Mouse (Mus musculus) C2C12 (cell line): ENCODE measurements around the gene Bcan. TPM values are rescaled to one million over a fixed set of nuclear protein-coding genes. Genes with fewer than 3 reads are reported as not detected.
A peak's percentile ranks its signal among the peaks of the same experiment; 100 is the strongest.

Experiments
- H3K27me3 ChIP-seq: one replicate; pipeline ENCODE4 v1.6.1; 2011; ENCODE audit not compliant: control insufficient read depth, insufficient read depth, insufficient read length
- H3K36me3 ChIP-seq: one replicate; pipeline ENCODE4 v1.6.1; 2011; ENCODE audit not compliant: control insufficient read depth, insufficient read depth
- H3K4me3 ChIP-seq: one replicate; pipeline ENCODE4 v1.5.1; 2011; ENCODE audit warnings: mild to moderate bottlenecking, control low read depth; ENCODE audit not compliant: poor library complexity, insufficient read depth, severe bottlenecking
- H3K79me2 ChIP-seq: one replicate; pipeline ENCODE4 v1.6.1; 2011; ENCODE audit not compliant: control insufficient read depth, insufficient read depth
- H3K79me3 ChIP-seq: one replicate; pipeline ENCODE4 v1.6.1; 2011; ENCODE audit warnings: low read depth, control low read depth
- H3ac ChIP-seq: one replicate; pipeline ENCODE3; 2011; ENCODE audit warnings: low read depth; ENCODE audit not compliant: control insufficient read depth, insufficient read length
- CEBPB ChIP-seq: IDR thresholded peaks from one replicate; pipeline ENCODE4 v1.6.1; 2011; ENCODE audit warnings: low read depth, mild to moderate bottlenecking, control low read depth, moderate library complexity
- CTCF ChIP-seq: IDR thresholded peaks from one replicate; pipeline ENCODE4 v1.5.1; 2011; ENCODE audit not compliant: control insufficient read depth, insufficient read depth, insufficient read length
- FOSL1 ChIP-seq: IDR thresholded peaks from one replicate; pipeline ENCODE4 v1.8.0; 2011; ENCODE audit warnings: mild to moderate bottlenecking, low read length; ENCODE audit not compliant: poor library complexity, insufficient read depth, severe bottlenecking
- MAX ChIP-seq: IDR thresholded peaks from one replicate; pipeline ENCODE4 v1.6.1; 2011; ENCODE audit warnings: mild to moderate bottlenecking, control low read depth
- MYOD1 ChIP-seq: IDR thresholded peaks from one replicate; pipeline ENCODE4 v1.6.1; 2011; ENCODE audit warnings: low read depth; ENCODE audit not compliant: control insufficient read depth, insufficient read length
- MYOG ChIP-seq: IDR thresholded peaks from one replicate; pipeline ENCODE4 v1.6.1; 2011; ENCODE audit not compliant: control insufficient read depth, insufficient read length; ENCODE audit errors: extremely low read depth
- USF1 ChIP-seq: IDR thresholded peaks from one replicate; pipeline ENCODE4 v1.6.1; 2011; ENCODE audit warnings: low read depth, mild to moderate bottlenecking, control low read depth, moderate library complexity
- long read RNA-seq, 2 experiments: library from polyadenylated mRNA; unstranded; transcript quantifications; one replicate each; pipeline ENCODE4 v2.0.0; 2019 to 2020
- polyA plus RNA-seq: library from polyadenylated mRNA; unstranded; fragments of >200 nt; fragmentation: generic; extraction: Trizol; gene quantifications from one replicate; pipeline ENCODE4 v1.2.1, GENCODE M21; 2012; ENCODE audit warnings: missing spikeins

Gene Bcan
- 0.15 TPM for polyA plus RNA-seq
- long read RNA-seq, experiment 1, result 0 reads
- long read RNA-seq, experiment 2, result 0 reads

DNA sequence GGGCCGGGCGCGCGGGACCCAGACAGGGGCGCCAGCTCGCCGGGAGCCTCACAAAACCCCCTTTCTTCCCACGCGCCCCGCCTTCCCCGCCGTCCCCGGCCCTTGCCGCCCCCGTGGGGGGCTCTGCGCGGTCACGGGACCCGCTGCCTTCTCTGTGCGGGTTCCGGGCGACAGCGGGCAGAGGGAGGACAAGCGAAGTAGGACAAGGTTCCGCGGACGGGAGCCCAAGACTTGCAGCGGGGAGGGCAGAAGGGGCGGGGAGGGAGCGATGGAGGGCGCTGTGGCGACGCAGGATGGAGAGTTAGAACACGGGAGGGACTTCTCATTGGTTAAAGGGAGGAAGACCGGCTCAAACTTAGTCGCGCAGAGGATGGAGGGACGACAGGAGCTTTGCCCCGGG is at the start of gene Bcan:
Gene Bcan, minus strand, starts transcription at position 50 of the 400 bp plus-strand sequence.
- Histone ChIP-seq H3K79me2 (no peaks in the 10 kb centered on the region), H3K4me3 (no peak within 1 kb of the TSS), H3ac (no peak within 1 kb of the TSS), H3K79me3 (no peaks in the 10 kb centered on the region), H3K27me3 (peaks cover 88% of the 10 kb centered on the region), H3K36me3 (no peaks in the 10 kb centered on the region)
- TF ChIP-seq CTCF (no peak), MYOD1 (no peak), MAX (no peak), MYOG (no peak)

DNA sequence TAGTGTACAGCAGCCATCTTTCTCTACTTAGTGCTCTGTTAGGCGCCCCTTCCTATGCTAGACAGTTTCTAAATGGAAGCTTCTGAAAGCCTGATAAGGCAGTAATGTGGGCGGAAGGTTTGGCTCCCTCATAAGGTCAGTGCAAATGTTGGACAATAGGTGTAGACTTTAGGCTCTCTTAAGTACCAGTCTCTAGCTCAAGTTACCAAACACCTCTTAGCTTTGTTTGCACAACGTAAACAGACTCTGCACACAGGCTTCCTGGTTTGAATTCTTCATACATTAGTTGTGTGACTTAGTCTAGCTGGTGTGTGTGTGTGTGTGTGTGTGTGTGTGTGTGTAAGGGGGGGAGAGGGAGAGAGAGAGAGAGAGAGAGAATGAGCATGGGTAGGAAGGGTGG is 49.5 kb upstream of the Bcan start:
- peaks cover 57% of the 10 kb centered on the region for H3K36me3 ChIP-seq
- no peaks in the 10 kb centered on the region for H3K27me3 ChIP-seq
- peaks cover 61% of the 10 kb centered on the region for H3K79me2 ChIP-seq
- H3K79me3 ChIP-seq, result peaks cover 46% of the 10 kb centered on the region
- TF ChIP-seq CEBPB, result no peak
- no peak for TF ChIP-seq MYOD1
- no peak for TF ChIP-seq USF1
- TF ChIP-seq CTCF, result no peak
- TF ChIP-seq FOSL1, result no peak
- no peak for TF ChIP-seq MAX
- TF ChIP-seq MYOG, result no peak
- H3ac ChIP-seq, result no peak overlapping the region
- no peak overlapping the region for H3K4me3 ChIP-seq

DNA sequence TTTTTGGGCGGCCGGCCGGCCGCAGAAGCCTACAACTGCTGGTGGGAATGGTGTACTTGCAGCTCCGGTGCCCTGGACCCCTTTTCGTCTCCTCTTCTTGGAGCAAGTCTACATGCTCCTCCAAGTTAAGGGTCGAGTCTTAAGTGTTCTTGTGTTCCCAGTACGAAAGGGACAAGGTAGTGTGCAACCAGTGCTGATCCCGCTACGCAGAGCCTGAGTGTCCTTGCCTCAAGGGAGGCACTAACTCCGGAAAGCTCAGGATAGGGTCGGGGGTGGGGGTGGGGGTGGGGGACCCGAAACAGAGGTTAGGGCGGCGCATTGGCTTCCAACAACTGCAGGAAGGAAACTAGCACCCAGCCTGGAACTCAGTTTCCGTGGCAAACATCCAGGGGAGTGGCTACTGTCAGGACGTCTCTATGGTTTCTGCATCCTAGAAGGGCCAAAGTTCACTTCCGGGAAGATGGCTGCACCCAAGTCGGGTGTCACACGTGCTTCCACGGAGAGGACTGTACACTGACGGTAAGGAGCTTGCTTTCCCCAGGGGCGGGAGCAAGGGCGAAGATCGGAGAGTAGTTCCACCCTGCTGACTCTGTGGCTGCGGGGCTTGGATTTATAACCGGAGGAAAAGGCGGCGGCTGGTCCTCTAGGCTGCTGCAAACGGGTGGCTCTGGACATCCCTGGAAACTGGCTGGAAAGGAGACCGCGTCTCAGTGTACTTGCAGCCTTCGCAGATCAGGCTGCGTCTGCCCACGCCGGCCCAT is 42.8 kb upstream of the Bcan start, which contains the start of gene Gpatch4:
Gene Gpatch4, plus strand, starts transcription at position 448 of the 761 bp plus-strand sequence.
- Histone ChIP-seq H3K27me3 (no peaks in the 10 kb centered on the region), H3K4me3 (peak within 1 kb of the TSS; percentile 93), H3ac (peak within 1 kb of the TSS; percentile 89), H3K79me2 (peaks cover 53% of the 10 kb centered on the region), H3K36me3 (peaks cover 14% of the 10 kb centered on the region), H3K79me3 (peaks cover 41% of the 10 kb centered on the region)
- no peak for TF ChIP-seq MYOG
- peak; percentile 99 for TF ChIP-seq MAX
- no peak for TF ChIP-seq CEBPB

GRCm38 (mm10) chr3:88035561-88036293 is 35.7 kb upstream of the Bcan start:
- Histone ChIP-seq H3K4me3 (no peak overlapping the region), H3K79me2 (no peaks in the 10 kb centered on the region), H3ac (no peak overlapping the region), H3K27me3 (peaks cover 12% of the 10 kb centered on the region), H3K36me3 (no peaks in the 10 kb centered on the region), H3K79me3 (no peaks in the 10 kb centered on the region)
- TF ChIP-seq CEBPB (no peak), CTCF (no peak), MYOG (no peak), USF1 (no peak), FOSL1 (no peak), MAX (no peak), MYOD1 (no peak)

GRCm38 (mm10) chr3:88033506-88033905 is 33.5 kb upstream of the Bcan start:
- no peaks in the 10 kb centered on the region for H3K79me2 ChIP-seq
- TF ChIP-seq MYOD1 (no peak), USF1 (no peak), CTCF (no peak), FOSL1 (no peak), CEBPB (no peak), MYOG (no peak), MAX (no peak)
- H3ac ChIP-seq, result no peak overlapping the region
- H3K4me3 ChIP-seq, result no peak overlapping the region
- peaks cover 21% of the 10 kb centered on the region for H3K27me3 ChIP-seq
- no peaks in the 10 kb centered on the region for H3K79me3 ChIP-seq
- H3K36me3 ChIP-seq, result no peaks in the 10 kb centered on the region
